Mouse (Mus musculus) urinary bladder, postnatal 25 days (tissue): Measurements from ENCODE around the gene Hspa12a.

ENCODE experiments used
- DNase-seq: peaks from one replicate; pipeline ENCODE4 v3.0.0; 2022; ENCODE audit warnings: low spot score

Hspa12a gene

DNA sequence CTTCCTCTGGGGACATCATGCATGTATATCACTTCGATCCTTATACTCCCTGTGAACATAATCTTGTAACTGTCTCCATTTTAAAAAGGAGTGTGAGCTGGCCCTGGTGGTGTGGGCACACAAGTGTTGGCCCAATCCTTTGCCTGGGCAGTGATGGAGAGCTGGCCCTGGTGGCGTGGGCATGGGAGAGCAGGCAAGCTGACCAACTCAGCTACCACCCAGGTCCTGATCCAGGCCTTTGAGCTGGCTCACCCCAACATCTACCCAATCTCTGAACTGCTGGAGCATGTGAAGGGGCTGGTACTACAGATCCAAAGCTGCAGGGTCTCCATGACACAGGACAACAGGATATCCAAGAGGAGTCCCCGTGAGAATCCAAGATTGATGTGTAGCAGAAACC is 120.2 kb downstream of the Hspa12a start:
- no peak for DNase-seq

GRCm38 (mm10) chr19:58822454-58823200 is 120.8 kb downstream of the Hspa12a start:
- no peak for DNase-seq

DNA sequence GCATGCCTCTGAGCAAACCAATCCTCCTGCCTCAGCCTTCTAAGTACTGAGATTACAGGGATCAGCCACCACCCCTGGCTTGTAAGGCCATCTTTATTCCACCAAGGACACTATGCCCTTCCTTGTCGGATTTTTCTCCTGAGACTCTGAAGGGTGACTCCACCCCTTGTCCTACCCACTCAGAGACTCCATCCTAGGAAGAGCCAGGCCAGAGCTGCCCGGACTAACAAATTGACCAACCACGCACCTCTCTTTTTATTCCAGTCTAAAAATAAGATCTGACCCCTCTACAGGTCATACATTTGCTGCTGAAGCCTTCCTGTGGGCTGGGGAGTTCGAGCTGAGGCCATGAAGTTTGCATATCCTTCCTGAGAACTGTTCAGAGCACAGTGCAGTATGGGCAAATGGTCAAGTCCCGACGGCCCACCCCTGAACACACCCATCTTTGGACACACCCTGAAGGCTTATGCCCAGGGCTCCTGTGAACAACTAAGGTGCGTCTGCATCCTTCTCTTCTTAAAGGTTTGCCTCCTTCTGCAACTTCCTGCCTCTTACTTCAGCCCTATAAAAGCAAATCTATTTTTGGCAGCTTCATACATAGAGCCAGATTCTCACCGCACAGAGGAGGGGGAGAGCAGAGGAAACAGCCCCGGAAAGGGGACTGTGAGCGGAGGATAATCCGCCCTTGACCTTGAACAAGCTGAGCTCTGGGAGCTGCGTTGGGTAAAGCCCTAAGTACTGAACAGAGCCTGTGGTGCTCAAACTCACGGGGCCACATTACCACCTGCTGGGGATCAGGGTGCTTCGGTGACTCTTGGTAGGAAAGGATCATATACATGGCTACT is 124.7 kb downstream of the Hspa12a start:
- DNase-seq: no peak

DNA sequence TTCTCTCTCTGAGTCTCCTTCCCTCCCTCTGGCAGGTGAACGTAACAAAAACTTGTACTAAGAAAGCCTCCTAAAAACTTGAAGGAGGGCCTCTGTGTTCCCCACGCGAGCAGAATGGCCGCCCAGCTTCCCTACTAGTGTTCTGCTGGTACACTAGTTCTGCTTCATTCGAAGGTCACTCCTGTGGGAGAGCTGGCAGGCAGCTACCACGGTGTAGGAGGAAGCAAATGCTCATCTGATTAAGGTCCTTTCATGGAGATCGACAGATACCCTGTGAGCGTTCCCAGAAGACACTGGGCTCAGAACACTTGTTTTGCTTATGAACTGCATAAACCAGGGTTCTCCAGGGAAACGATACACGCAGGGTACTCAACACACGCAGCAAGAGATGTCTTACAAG is 126.1 kb downstream of the Hspa12a start:
- no peak for DNase-seq

DNA sequence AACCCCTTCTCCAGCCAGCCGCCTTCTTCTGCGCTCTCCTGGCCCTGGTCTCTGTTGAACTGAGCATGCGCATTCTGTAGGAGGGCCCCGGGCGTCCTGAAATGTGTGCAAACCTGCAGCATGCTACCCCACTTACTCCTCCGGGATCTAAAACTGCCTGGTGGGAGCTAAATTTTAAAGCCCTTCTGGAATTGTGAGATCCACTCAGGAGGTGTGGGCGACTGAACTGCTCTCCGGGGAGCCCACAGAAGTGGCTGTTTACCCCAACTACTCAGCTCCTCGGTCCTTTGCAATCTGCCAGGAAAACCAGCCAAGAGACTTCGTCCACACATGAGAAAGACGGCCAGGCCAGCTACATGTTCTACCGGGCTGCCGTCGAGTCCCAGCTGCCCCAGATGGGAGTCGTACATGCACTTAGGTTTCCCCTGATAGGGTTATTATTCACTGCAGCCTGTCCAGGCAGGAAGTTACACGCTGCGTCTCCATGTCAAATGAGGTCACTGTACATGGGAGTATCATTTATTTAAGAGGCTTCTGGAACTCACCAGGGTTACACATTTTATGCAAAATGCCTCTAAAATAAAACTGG is 126.9 kb downstream of the Hspa12a start:
- DNase-seq: no peak

- no peak for DNase-seq
Measured at GRCm38 (mm10) chr19:58815179-58815922, 128.1 kb downstream of the Hspa12a start.

DNA sequence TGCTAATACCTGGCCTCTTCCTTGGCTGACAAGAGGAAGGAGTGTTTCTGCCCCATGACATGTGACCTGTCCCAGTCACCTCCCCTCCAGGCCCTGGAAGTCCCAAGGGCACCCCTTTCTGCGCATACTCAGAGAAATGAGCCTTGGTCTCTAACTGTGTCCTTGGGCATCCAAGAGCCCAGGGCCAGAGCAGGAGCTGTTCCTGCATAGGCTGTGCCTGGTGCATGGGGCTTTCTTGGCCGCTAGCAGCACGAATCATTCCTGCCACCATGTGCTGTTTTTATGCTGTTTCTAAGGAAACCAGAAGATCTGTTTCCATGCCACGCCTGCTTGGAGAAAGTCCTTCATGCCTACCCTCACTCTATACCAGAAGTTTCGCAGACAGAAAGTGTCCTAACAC is 132.9 kb downstream of the Hspa12a start:
- DNase-seq: no peak

- no peak for DNase-seq
Measured at GRCm38 (mm10) chr19:58808864-58809263, 134.6 kb downstream of the Hspa12a start.

DNA sequence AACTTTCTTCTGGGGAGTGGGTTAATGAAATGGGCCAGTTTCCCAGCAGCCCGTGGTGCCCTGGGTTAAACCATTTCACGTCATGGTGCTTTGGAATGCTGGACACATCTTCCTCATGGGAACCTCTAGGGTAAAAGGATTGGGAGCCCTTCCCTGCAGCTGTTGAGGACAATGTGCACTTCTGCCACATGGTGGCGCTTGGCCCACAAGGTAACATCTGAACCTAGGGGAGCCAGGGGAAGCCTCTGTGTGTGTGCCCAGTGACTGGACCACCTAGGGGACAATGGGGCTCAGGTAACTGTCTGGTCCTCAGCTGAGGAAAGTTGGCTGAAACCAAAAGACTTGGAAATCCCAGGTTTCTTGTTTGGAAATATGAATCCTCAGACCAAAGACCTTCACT is 137.1 kb downstream of the Hspa12a start:
- DNase-seq: peak; percentile 63

DNA sequence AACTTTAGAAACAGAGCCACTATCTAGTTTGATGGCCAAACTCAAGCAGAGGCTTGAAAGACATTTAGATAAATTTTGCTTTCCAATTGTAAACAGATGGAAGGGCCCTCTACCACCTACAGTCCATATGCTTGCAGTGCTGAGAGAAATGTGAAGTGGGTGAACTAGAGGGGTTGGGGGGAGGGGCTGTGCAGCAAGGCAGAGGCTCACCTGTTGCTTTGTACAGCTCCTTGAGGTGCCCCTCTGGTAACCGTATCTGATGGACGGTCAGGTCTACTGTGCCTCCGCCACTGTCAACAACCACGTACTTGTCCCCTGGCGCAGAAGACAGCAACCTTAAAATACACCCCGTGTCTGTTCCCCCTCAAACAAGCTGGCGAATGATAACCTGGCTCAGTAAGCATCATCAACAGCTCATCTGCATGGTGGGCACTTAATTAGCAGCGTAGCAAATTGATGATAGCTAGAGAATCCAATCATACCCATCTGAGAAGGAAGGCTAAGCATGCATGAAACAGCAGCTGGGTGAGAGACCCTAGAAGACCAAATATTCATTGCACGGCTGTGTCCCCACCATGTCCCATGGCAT is 138.2 kb downstream of the Hspa12a start:
- DNase-seq: no peak

- DNase-seq: no peak
Measured at GRCm38 (mm10) chr19:58795114-58795669, 148.3 kb downstream of the Hspa12a start.

DNA sequence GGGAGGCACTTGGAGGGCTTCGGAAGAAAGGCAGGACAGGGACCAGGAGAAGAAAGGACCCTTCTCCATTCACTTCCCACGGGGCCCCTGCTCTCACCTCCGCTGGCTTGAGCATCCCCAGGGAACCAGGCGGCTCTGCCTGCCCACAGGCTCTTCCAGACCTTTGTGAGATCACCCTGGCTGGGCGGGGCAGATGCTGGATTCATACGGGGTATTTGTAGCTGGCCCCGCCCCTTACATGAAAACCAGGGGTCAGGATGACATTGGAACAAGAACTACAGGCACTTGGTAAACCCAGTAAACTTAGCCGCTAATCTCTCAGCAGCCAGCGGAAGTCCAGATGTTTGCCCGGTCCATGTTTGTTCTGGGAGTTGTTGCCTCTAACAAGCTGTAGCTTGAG is 149.2 kb downstream of the Hspa12a start, which contains the start of gene 1700019N19Rik:
TSS of gene 1700019N19Rik (minus strand) at position 178 of the 400 bp plus-strand sequence.
- DNase-seq: no peak

GRCm38 (mm10) chr19:58789194-58789593 is 154.3 kb downstream of the Hspa12a start:
- DNase-seq: no peak

- no peak for DNase-seq
Measured at GRCm38 (mm10) chr19:58783938-58784337, 159.5 kb downstream of the Hspa12a start.

GRCm38 (mm10) chr19:58781566-58781965 is 161.9 kb downstream of the Hspa12a start:
- DNase-seq: no peak

GRCm38 (mm10) chr19:58776461-58776860 is 167.0 kb downstream of the Hspa12a start:
- no peak for DNase-seq

DNA sequence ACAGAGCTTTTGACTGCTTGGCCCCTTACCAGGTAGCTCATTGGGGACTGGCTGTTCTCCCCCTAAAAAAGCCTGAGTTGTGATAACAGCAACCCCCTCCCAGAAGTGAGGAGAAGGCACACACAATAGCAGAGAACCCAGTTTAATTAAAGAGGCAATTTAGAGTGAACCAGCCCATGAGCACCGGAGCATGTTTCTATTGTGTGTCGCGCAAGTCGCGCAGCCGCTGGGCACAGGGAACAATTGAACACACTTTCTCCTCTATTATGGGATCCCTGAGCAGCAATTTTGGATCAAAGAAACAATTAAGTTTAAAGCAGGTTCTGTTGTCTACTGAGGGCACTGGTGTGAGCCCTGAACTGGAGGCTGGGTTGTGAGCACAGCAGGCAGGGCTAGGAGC is 176.1 kb downstream of the Hspa12a start:
- no peak for DNase-seq

GRCm38 (mm10) chr19:58762848-58763541 is 180.5 kb downstream of the Hspa12a start:
- DNase-seq: peak; percentile 36

DNA sequence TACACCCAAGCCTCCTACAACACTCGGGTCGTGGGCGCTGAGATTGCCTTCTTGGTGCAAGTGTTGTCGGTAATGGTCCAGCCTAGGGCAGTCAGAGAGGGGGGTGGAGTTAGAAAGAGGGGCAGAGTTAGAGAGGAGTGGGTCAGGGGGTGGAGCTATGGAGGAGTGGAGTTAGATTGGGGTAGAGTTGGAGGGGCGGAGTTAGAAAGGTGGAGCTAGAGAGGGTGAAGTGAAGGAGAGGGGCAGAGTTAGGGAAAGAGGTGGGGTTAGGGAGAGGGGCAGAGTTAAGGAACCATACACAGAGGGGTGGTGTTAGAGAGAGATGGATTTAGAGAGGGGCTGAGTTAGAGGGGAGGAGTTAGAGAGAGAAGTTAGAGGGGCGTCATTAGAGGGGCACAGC is 181.1 kb downstream of the Hspa12a start:
- DNase-seq: no peak

GRCm38 (mm10) chr19:58759423-58759822 is 184.0 kb downstream of the Hspa12a start, which contains the start of gene Pnliprp2:
Gene Pnliprp2 (plus strand): TSS chr19:58759719.
- DNase-seq: no peak

DNA sequence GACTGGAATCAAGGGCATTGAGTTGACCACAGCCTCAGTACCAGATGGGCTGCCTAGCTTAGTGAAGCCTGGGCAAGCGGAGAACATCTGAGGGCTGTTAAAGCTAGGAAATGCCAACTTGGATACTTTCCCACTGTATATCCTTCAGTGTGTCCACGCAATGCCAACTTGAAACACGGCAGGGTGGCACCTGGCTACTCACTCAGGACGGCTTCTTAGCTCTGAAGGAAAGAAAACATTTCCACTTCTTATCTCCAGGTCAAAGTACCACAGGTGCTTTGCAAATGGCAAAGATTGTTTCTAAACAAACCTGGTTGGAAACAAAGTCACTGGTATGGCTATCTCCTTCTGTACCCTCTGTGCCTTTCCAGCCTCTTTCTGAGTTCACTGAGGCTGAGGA is 184.6 kb downstream of the Hspa12a start:
- DNase-seq: no peak
